In the genomic region with DNA sequence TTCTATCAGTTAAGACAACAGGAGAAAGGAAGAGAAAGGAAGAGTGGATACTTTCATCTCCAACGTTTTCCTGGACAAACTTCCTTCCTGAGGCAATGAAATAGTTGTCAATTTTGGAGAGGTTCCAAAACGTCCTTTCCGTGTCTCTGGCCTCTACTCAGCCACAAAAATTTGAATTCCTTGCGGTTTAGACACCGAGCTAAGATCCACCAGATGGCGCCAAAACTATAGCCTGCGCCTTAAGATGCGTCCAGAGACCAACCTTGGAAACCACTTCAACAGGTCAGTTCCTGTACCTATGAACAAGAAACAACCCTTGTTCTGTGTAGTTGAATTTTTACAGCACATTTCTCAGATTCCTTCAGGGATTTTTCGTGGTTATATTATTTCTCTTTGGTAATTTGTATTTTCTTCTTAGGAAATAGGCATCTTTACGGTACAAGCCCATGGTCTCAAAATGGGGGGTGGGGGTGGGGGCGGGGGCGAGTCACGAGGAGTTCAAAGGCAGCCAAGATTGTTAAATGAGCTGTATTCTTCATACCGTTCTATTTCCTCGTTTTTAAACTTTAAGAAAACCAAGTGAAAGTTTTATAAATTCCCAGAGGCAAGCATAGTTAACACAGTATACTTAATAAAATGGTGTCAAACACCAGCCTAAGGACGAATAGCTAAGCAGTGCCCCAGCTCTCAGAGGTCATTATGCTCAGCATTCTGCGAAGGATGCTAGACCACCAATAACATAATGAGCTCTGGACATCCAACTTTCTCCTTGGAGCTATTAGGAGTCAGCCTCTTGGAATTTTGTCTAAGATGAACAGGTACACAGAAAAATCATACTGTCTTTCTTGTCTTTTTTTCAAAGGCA, we compare ENCODE assay signal across 9 mouse cellular contexts.
DNase-seq lines count a peak whose midpoint lies in the region; ATAC-seq and TF ChIP-seq lines count a peak whose summit lies in the region.
"Had no signal": no experiment of that assay in that cellular context is flagged by ENCODE, and none has a peak within 500 bp of the region (broad histone marks: within the 10 kb centered on the region; RNA-seq: fewer than 3 reads in every experiment).

No protein-coding gene starts in this region.

- H3K9me3 ChIP-seq in CH12.LX (replicated peaks; ENCODE audit: low read length) = peaks cover 4% of the 10 kb centered on the region

- DNase-seq in CH12.LX (ENCODE audit: extremely low read depth) = peak; percentile 68
- peak; percentile 9 to 16 for DNase-seq in adrenal gland, postnatal 4 days (ENCODE audit: low spot score in 2 of 2)
- peak; percentile 72 to 80 for DNase-seq in heart, postnatal 10 days
- DNase-seq in kidney, postnatal 4 days = peak; percentile 79 to 82
- peak; percentile 43 for DNase-seq in lung, adult 18-20 months
- peak; percentile 62 for DNase-seq in ovary, postnatal 14 days (ENCODE audit: low spot score)

- ATAC-seq in megakaryocyte, adult 5-6 weeks (ENCODE audit: poor library complexity, severe bottlenecking) = no peak

- H3K9ac ChIP-seq in CH12.LX (ENCODE audit: insufficient read depth, low read depth) = no peak overlapping the region

- H3K27me3 ChIP-seq in CH12.LX (replicated peaks) = no peaks in the 10 kb centered on the region

- dilution Hi-C loops in CH12.LX (cut with MboI; ENCODE audit: extremely low pct_ligation_motif_present, extremely low pct_unique_long_range_greater_than_20kb, low sequenced_read_pairs) = no loop called here

- no peak overlapping the region for H3K27ac ChIP-seq in CH12.LX (ENCODE audit: insufficient read depth, low read depth)
- no peak overlapping the region for H3K27ac ChIP-seq in embryonic fibroblast, embryonic 13.5 days (ENCODE audit: insufficient read depth, low read length)

- TF ChIP-seq RAD21 in CH12.LX (IDR thresholded peaks at IDR 0.05; ENCODE audit: low read depth, low read length) = peak; percentile 78

- peak; percentile 27 to 72; a peak in 2 of 4 replicates for TF ChIP-seq CTCF in CH12.LX (conservative IDR thresholded peaks at IDR 0.05 in 1 of 2, IDR thresholded peaks at IDR 0.05 in 1 of 2; ENCODE audit: low read depth in 2 of 2, low read length in 2 of 2)
- peak; percentile 57; the same call in 1 of the 2 replicates for TF ChIP-seq CTCF in embryonic fibroblast, embryonic 13.5 days (IDR thresholded peaks at IDR 0.05; ENCODE audit: borderline replicate concordance, insufficient read depth, low read length)

- H3K79me2 ChIP-seq in CH12.LX (replicated peaks; ENCODE audit: control insufficient read depth, extremely low read depth, insufficient read depth, poor library complexity, severe bottlenecking) = no peaks in the 10 kb centered on the region

- no peak for TF ChIP-seq POLR2A in CH12.LX (IDR thresholded peaks at IDR 0.05; ENCODE audit: low read depth, low read length)
- TF ChIP-seq POLR2A in embryonic fibroblast, embryonic 13.5 days (IDR thresholded peaks at IDR 0.05; ENCODE audit: low read depth, low read length) = no peak

- H3K4me2 ChIP-seq in CH12.LX (ENCODE audit: insufficient read depth, low read depth, poor library complexity, severe bottlenecking) = no peak overlapping the region

- no peak for TF ChIP-seq EP300 in CH12.LX (IDR thresholded peaks at IDR 0.05; ENCODE audit: low read length)

- H3K4me1 ChIP-seq in CH12.LX (ENCODE audit: control insufficient read depth in 1 of 2, insufficient read depth in 2 of 2) = no peaks in the 10 kb centered on the region
- H3K4me1 ChIP-seq in embryonic fibroblast, embryonic 13.5 days (ENCODE audit: control insufficient read depth, insufficient read depth, low read length) = no peaks in the 10 kb centered on the region

- no peak overlapping the region for H3K4me3 ChIP-seq in CH12.LX (replicated peaks in 1 of 3; ENCODE audit: low read depth in 2 of 3, low read length in 2 of 3, poor library complexity in 1 of 3)
- no peak overlapping the region for H3K4me3 ChIP-seq in embryonic fibroblast, embryonic 13.5 days (ENCODE audit: insufficient read depth, low read length)
- H3K4me3 ChIP-seq: erythroblast, embryonic 14.5 days had no signal

- intact Hi-C loops in heart, postnatal 10 days (cut with DNase I) = loop anchor here (2.0 to 10.0 kb wide), 5 partner anchors 219 to 1030 kb away; no protein-coding TSS in a partner anchor

- H3K36me3 ChIP-seq in CH12.LX (replicated peaks in 1 of 2; ENCODE audit: control insufficient read depth in 1 of 2, insufficient read depth in 1 of 2, low read length in 1 of 2) = no peaks in the 10 kb centered on the region

- in situ Hi-C loops in CH12.LX (cut with MboI; ENCODE audit: low pct_ligation_motif_present, low pct_unique_long_range_greater_than_20kb, low sequenced_read_pairs) = no loop called here

TF ChIP-seq in CH12.LX, 34 proteins besides CTCF, POLR2A, EP300 and RAD21:
- TF ChIP-seq MAFK (IDR thresholded peaks at IDR 0.05; ENCODE audit: insufficient replicate concordance, low read length) = no peak
- peak; percentile 78 for TF ChIP-seq SMC3 (IDR thresholded peaks at IDR 0.05; ENCODE audit: low read depth, low read length)
- TF ChIP-seq ETS1 (conservative IDR thresholded peaks at IDR 0.05; ENCODE audit: low read depth, low read length) = no peak
- TF ChIP-seq NELFE (IDR thresholded peaks at IDR 0.05; ENCODE audit: low read depth, low read length) = no peak
- TF ChIP-seq PAX5 (IDR thresholded peaks at IDR 0.05; ENCODE audit: low read length) = no peak
- TF ChIP-seq SIN3A (IDR thresholded peaks at IDR 0.05; ENCODE audit: low read length) = no peak
- TF ChIP-seq USF2 (conservative IDR thresholded peaks at IDR 0.05; ENCODE audit: low read depth, low read length) = no peak
- no peak for TF ChIP-seq GABPA (IDR thresholded peaks at IDR 0.05; ENCODE audit: insufficient replicate concordance, low read depth, low read length)
- TF ChIP-seq ZC3H11A (IDR thresholded peaks at IDR 0.05; ENCODE audit: low read depth, low read length) = peak; percentile 26; the same call in 1 of the 2 replicates
- no peak for TF ChIP-seq USF1 (IDR thresholded peaks at IDR 0.05; ENCODE audit: low read depth, low read length)
- TF ChIP-seq IRF4 (IDR thresholded peaks at IDR 0.05; ENCODE audit: low read depth, low read length) = no peak
- TF ChIP-seq HCFC1 (IDR thresholded peaks at IDR 0.05; ENCODE audit: low read depth, low read length) = no peak
- TF ChIP-seq ELF1 (IDR thresholded peaks at IDR 0.05; ENCODE audit: low read depth, low read length) = no peak
- no peak for TF ChIP-seq JUND (conservative IDR thresholded peaks at IDR 0.05; ENCODE audit: low read depth, low read length)

Comparison
In these comparisons a context has a peak if more than half of its experiments do, and no peak if none do; other contexts are left out.
1. DNase-seq: peak in every context shown above with its lines; median percentile 80 in kidney, postnatal 4 days; 76 in heart, postnatal 10 days; 68 in CH12.LX; 62 in ovary, postnatal 14 days; 43 in lung, adult 18-20 months; 12 in adrenal gland, postnatal 4 days.